Mouse (Mus musculus) heart, embryonic 10.5 days (tissue): ENCODE measurements around the gene Arhgap33. TPM values are rescaled to one million over a fixed set of nuclear protein-coding genes. Genes with fewer than 3 reads are reported as not detected.
"Not testable (repeated sequence)": the region's sequence is repeated elsewhere in the genome, so short reads cannot be mapped to it uniquely, and the experiment has no call there.

ENCODE experiments used
- DNase-seq: peaks from one replicate; pipeline ENCODE4 v3.0.0-alpha.2; 2017; ENCODE audit warnings: low spot score
- H3K27ac ChIP-seq: fragments of 300-500 bp; sonication (generic); 2 replicates; pipeline ENCODE4 v1.5.1; 2016; ENCODE audit warnings: mild to moderate bottlenecking
- H3K27me3 ChIP-seq: fragments of 300-500 bp; sonication (generic); 2 replicates; pipeline ENCODE4 v1.6.1; 2016; ENCODE audit warnings: mild to moderate bottlenecking; ENCODE audit not compliant: poor library complexity, insufficient read depth, severe bottlenecking
- H3K36me3 ChIP-seq: fragments of 300-500 bp; sonication (generic); 2 replicates; pipeline ENCODE4 v1.6.1; 2016; ENCODE audit warnings: mild to moderate bottlenecking, moderate library complexity
- H3K4me1 ChIP-seq: fragments of 300-500 bp; sonication (generic); 2 replicates; pipeline ENCODE4 v1.6.1; 2016; ENCODE audit warnings: mild to moderate bottlenecking
- H3K4me3 ChIP-seq: fragments of 300-500 bp; sonication (generic); 2 replicates; pipeline ENCODE4 v1.5.1; 2016; ENCODE audit warnings: mild to moderate bottlenecking, moderate library complexity
- H3K9me3 ChIP-seq: fragments of 300-500 bp; sonication (generic); 2 replicates; pipeline ENCODE4 v1.6.1; 2016; ENCODE audit warnings: mild to moderate bottlenecking, moderate library complexity
- WGBS: fragments of 180-500 bp; shearing (Covaris S2); methylation state at CpG from one replicate; pipeline ENCODE4 v1.1.7; 2016; 5-methylcytosine and 5-hydroxymethylcytosine counted together
- polyA plus RNA-seq: library from polyadenylated mRNA; unstranded; fragments of >200 nt; fragmentation: Nextera tagmentation; extraction: Ambion mirVana; gene quantifications from 2 replicates; pipeline ENCODE4 v1.2.1, GENCODE M21; 2016

Gene Arhgap33
- polyA plus RNA-seq, 1 experiment from 2014 or later, result 9.0 TPM

GRCm38 (mm10) chr7:30515003-30515760 lies 19.7 kb downstream of the Arhgap33 start:
- Histone ChIP-seq H3K36me3 (no peaks in the 10 kb centered on the region), H3K27ac (no peak overlapping the region), H3K9me3 (no peaks in the 10 kb centered on the region), H3K4me1 (no peaks in the 10 kb centered on the region), H3K4me3 (peak overlapping the region; percentile 27; the same call in 1 of the 2 replicates), H3K27me3 (peaks cover 20% of the 10 kb centered on the region)
- WGBS, result 44% methylated on average over 24 of the region's 24 CpGs
- no peak for DNase-seq

DNA sequence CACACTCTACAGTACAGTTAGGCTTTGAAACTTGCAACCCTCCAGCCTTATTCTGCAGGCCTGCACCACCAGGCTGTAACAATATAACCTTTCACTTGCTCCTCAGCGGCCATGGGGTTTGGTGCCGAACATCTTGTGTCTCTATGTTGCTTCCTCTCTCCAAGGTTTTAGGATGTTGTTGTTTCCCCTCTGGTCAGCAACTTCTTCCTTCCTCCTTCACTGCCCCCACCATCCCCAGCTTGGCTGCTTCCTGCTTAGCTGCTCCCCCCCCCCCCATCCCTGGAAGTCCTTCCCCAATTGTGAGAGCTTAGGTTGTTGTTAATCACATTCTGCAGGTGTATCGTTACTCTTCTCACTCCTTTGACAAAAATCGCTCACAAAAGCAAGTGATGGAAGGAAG lies 26.8 kb downstream of the Arhgap33 start:
- Histone ChIP-seq H3K36me3 (no peaks in the 10 kb centered on the region), H3K4me3 (no peak overlapping the region), H3K4me1 (no peaks in the 10 kb centered on the region), H3K27ac (no peak overlapping the region), H3K9me3 (no peaks in the 10 kb centered on the region), H3K27me3 (peaks cover 4% of the 10 kb centered on the region; the same call in 1 of the 2 replicates)
- no peak for DNase-seq
- 69% methylated on average over 4 of the region's 4 CpGs for WGBS

GRCm38 (mm10) chr7:30501159-30501558 lies 33.7 kb downstream of the Arhgap33 start:
- not testable (repeated sequence) for H3K27ac ChIP-seq, H3K4me3 ChIP-seq, H3K36me3 ChIP-seq, H3K27me3 ChIP-seq, DNase-seq, H3K9me3 ChIP-seq, H3K4me1 ChIP-seq
- 71% methylated on average over 5 of the region's 5 CpGs for WGBS

- WGBS, result 53% methylated on average over 5 of the region's 5 CpGs
- not testable (repeated sequence) for H3K4me3 ChIP-seq, DNase-seq
Measured at GRCm38 (mm10) chr7:30495506-30496042, 39.3 kb downstream of the Arhgap33 start.

DNA sequence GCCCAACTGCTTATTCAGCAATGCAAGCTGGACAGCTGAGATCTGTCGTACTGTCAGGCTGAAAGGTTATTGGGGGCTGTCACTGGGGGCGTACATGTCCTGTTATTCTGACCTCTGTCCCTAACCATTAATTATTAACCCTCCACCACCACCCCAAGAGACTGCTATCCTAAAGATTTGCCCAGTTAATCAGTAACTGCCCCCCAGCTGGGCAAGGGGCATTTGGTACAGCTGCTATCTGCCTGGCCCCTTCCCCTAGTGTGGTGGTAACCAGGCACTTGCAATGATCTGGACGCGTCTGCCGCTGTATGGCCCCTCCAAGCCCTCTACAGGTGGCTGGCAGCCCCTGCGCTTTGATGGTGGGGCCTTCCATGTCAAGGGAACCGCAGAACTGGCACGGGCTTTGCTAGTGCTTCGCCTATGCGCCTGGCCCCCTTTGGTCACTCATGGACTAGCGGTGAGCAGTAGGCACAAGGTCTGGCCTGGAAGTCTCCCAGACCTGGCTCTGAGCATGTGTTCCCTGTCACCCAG lies 41.4 kb downstream of the Arhgap33 start, which contains the start of gene Prodh2:
Gene Prodh2, plus strand, starts transcription at position 222 of the 531 bp plus-strand sequence.
- Histone ChIP-seq H3K36me3 (no peaks in the 10 kb centered on the region), H3K9me3 (no peaks in the 10 kb centered on the region), H3K27me3 (peaks cover 29% of the 10 kb centered on the region; the same call in 1 of the 2 replicates), H3K4me1 (no peaks in the 10 kb centered on the region), H3K27ac (no peak within 1 kb of the TSS), H3K4me3 (no peak within 1 kb of the TSS)
- WGBS, result 54% methylated on average over 11 of the region's 11 CpGs
- DNase-seq, result no peak

More at GRCm38 (mm10) chr7:30495506-30496042, 39.3 kb downstream of the Arhgap33 start:
- H3K36me3 ChIP-seq, H3K4me1 ChIP-seq, H3K9me3 ChIP-seq, H3K27ac ChIP-seq: not testable (repeated sequence)
- H3K27me3 ChIP-seq, result peaks cover 21% of the 10 kb centered on the region; the same call in 1 of the 2 replicates

- Histone ChIP-seq H3K36me3 (no peaks in the 10 kb centered on the region), H3K4me1 (no peaks in the 10 kb centered on the region), H3K27me3 (peaks cover 29% of the 10 kb centered on the region; the same call in 1 of the 2 replicates), H3K4me3 (no peak overlapping the region), H3K9me3 (no peaks in the 10 kb centered on the region), H3K27ac (no peak overlapping the region)
- no peak for DNase-seq
- WGBS, result 19% methylated on average over 4 of the region's 4 CpGs
Measured at GRCm38 (mm10) chr7:30492765-30493164, 42.1 kb downstream of the Arhgap33 start.

DNA sequence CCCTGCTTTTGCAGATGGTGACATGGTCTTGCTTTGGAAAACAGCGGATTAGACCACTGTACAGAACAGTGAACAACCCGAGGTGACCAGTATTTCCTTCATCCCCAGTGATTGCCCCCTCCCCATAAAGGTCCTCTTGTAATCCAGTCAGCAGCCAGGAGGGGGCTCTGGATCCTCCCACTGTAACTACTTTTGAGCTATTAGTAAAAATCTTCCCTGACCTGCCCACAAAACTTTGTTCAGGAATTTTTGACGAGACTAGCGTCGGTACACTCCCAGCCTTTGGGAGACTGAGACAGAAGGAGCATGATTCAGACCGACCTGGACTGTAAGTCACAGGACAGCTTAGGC lies 43.9 kb downstream of the Arhgap33 start:
- Histone ChIP-seq H3K4me1 (no peaks in the 10 kb centered on the region), H3K27ac (no peak overlapping the region), H3K9me3 (no peaks in the 10 kb centered on the region), H3K27me3 (peaks cover 29% of the 10 kb centered on the region; the same call in 1 of the 2 replicates), H3K36me3 (no peaks in the 10 kb centered on the region), H3K4me3 (no peak overlapping the region)
- WGBS, result 15% methylated on average over 6 of the region's 6 CpGs
- DNase-seq, result no peak

- WGBS, result 28% methylated on average over 16 of the region's 16 CpGs
- DNase-seq, result no peak
- no peak overlapping the region for H3K27ac ChIP-seq
- H3K36me3 ChIP-seq, result no peaks in the 10 kb centered on the region
- no peak overlapping the region for H3K4me3 ChIP-seq
- no peaks in the 10 kb centered on the region for H3K9me3 ChIP-seq
- no peaks in the 10 kb centered on the region for H3K4me1 ChIP-seq
- H3K27me3 ChIP-seq, result peaks cover 29% of the 10 kb centered on the region; the same call in 1 of the 2 replicates
Measured at GRCm38 (mm10) chr7:30490251-30490956, 44.5 kb downstream of the Arhgap33 start.

GRCm38 (mm10) chr7:30484250-30484649 lies 50.6 kb downstream of the Arhgap33 start:
- no peaks in the 10 kb centered on the region for H3K9me3 ChIP-seq
- no peak overlapping the region for H3K27ac ChIP-seq
- no peak overlapping the region for H3K4me3 ChIP-seq
- no peaks in the 10 kb centered on the region for H3K36me3 ChIP-seq
- WGBS, result 13% methylated on average over 8 of the region's 8 CpGs
- H3K4me1 ChIP-seq, result peaks cover 4% of the 10 kb centered on the region
- DNase-seq, result peak; percentile 87
- H3K27me3 ChIP-seq, result peaks cover 27% of the 10 kb centered on the region

- Histone ChIP-seq H3K4me3 (peak overlapping the region; percentile 45), H3K27ac (no peak overlapping the region; the same call in 1 of the 2 replicates), H3K9me3 (no peaks in the 10 kb centered on the region), H3K36me3 (no peaks in the 10 kb centered on the region), H3K27me3 (peaks cover 24% of the 10 kb centered on the region), H3K4me1 (peaks cover 10% of the 10 kb centered on the region)
- 13% methylated on average over 27 of the region's 32 CpGs for WGBS
- DNase-seq, result no peak
Measured at GRCm38 (mm10) chr7:30477415-30478381, 57.2 kb downstream of the Arhgap33 start.

DNA sequence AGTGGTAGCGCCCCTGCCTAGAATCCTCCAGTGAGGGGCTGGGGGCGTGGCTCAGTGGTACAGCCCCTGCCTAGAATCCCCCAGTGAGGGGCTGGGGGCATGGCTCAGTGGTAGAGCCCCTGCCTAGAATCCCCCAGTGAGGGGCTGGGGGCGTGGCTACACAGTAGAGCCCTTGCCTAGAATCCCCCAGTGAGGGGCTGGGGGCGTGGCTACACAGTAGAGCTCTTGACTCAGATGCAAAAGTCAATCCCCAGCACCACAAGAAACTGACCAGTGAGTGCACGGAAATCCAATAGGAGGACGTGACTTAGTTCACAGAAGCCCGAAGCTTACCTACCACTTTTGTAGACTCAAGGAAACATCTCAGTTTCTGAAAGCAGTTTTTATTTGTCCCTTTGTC lies 58.7 kb downstream of the Arhgap33 start:
- DNase-seq, H3K9me3 ChIP-seq, H3K36me3 ChIP-seq, H3K4me1 ChIP-seq, H3K4me3 ChIP-seq, H3K27ac ChIP-seq: not testable (repeated sequence)
- WGBS, result 82% methylated on average over 7 of the region's 7 CpGs
- peaks cover 11% of the 10 kb centered on the region; the same call in 1 of the 2 replicates for H3K27me3 ChIP-seq

DNA sequence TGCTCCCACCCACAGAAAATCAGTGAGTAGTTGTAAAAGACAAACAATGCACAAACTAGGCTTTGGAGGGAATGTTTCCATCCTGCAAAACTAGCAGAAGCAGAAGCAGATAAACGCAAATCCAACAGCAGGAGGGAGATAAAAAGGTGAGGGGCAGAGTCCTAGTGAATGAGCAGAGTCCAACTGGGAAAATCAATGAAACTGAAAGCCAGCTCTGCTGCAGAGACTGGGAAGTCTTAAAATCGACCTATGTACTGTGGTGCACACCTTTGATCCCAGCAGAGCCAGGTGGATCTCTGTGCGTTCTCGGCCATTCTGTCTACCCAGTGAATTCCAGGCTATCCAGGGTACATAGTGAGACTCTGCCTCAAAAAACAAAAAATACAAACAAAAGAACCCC lies 59.9 kb downstream of the Arhgap33 start:
- peaks cover 6% of the 10 kb centered on the region; the same call in 1 of the 2 replicates for H3K4me1 ChIP-seq
- H3K9me3 ChIP-seq, result no peaks in the 10 kb centered on the region
- WGBS, result 68% methylated on average over 4 of the region's 4 CpGs
- H3K4me3 ChIP-seq, result no peak overlapping the region
- H3K27ac ChIP-seq, result no peak overlapping the region
- H3K27me3 ChIP-seq, result peaks cover 7% of the 10 kb centered on the region; the same call in 1 of the 2 replicates
- no peak for DNase-seq
- H3K36me3 ChIP-seq, result no peaks in the 10 kb centered on the region
